Mouse (Mus musculus) left cerebral cortex, adult 11 months (tissue): ENCODE measurements around the gene Pla2g4c.
A peak's percentile ranks its signal among the peaks of the same experiment; 100 is the strongest.
"Not testable (repeated sequence)": the region's sequence is repeated elsewhere in the genome, so short reads cannot be mapped to it uniquely, and the experiment has no call there.

Source experiments
- DNase-seq: peaks from one replicate; pipeline ENCODE4 v3.0.0; 2022; ENCODE audit warnings: low spot score

The Pla2g4c gene

DNA sequence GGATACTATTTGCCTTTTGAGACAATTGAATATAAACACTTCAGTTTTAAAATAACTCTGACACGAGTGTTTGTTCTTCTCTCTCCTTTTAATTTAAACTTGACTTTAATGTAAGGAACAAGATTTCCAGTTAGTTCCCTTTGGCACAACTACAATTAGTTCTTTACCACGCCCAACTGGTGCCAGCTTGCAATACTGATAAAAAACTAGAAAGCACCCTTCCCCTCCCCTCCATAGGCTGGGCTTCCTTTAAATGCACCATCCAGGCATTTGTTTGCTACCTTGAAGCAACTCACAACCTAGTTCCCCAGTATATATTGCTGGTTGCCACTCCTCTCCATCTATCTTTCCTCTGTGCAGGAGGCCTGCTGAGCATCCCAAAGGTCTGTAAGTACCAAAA, at the start of gene Pla2g4c:
TSS of gene Pla2g4c (plus strand) at position 340 of the 400 bp plus-strand sequence.
- no peak for DNase-seq

DNA sequence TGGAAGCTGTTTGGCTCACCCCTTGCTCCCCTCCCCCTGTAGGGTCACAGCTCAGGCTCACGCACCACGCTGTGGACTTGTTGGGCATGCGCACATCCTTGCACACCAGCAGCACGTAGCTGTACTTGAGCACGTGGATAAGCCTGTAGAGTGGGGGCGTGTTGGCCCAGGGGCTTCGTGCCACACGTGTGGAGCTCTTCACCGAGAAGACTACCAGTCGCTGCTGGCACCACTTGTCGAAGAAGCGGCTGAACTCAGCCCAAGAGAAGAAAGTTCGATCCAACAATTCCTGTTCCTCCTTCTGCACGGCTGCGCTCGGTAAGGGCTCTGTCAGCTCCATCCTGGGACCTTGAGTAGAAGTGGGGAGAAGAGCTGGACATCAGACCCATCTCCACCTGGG, 47.4 kb upstream of the Pla2g4c start, which contains the start of gene Lig1:
TSS of gene Lig1 (plus strand) at position 203 of the 400 bp plus-strand sequence.
- no peak for DNase-seq

DNA sequence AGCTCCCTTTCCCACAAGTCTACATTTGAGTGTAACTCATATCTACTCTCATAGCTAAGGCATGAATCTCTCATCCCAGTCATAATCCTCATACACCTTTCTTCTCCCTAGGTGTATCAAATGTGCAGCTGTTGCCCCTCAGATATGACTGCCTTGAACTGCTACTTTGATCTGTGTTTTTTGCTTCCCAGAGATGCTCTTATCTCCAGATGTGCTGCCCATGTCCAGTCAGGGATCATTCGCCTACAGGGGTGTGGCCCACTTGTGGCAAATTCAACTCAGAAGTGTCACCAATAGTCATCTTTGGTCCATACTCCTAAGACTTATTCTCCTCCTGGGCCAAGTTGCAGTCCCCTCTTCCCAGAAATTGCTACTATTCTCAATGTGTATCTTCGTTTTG, 46.6 kb upstream of the Pla2g4c start:
- DNase-seq, result no peak

- DNase-seq, result peak; percentile 87
Observed at GRCm38 (mm10) chr7:13278308-13278891, 46.1 kb upstream of the Pla2g4c start, which contains the start of gene Zswim9. Zswim9 (minus strand) TSS chr7:13278721.

GRCm38 (mm10) chr7:13278957-13279356, 45.5 kb upstream of the Pla2g4c start:
- not testable (repeated sequence) for DNase-seq

DNA sequence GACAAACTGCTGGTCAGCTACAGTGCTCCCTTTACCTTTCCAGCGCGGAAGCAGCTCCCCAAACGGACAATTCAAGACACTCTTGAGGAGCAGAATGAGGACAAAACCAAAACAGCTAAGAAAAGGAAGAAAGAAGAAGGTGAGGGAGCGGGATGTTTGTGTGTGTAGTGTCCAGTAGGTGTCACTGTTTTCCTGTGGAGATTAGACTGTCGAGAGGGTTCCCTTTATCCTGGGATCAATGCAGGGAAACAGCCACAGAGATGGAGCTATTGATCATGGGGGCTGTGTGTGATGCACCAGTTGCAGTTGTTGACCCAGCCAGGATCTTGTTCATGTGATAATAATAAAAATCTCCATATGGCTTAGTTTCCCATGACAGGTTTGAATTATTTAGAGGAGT, 35.8 kb upstream of the Pla2g4c start:
- no peak for DNase-seq

GRCm38 (mm10) chr7:13290041-13290675, 34.3 kb upstream of the Pla2g4c start:
- no peak for DNase-seq

GRCm38 (mm10) chr7:13291370-13291769, 33.1 kb upstream of the Pla2g4c start:
- DNase-seq, result no peak

GRCm38 (mm10) chr7:13293878-13294855, 30.3 kb upstream of the Pla2g4c start:
- no peak for DNase-seq

GRCm38 (mm10) chr7:13295256-13295655, 29.2 kb upstream of the Pla2g4c start:
- no peak for DNase-seq

GRCm38 (mm10) chr7:13297636-13298035, 26.8 kb upstream of the Pla2g4c start:
- DNase-seq, result no peak

DNA sequence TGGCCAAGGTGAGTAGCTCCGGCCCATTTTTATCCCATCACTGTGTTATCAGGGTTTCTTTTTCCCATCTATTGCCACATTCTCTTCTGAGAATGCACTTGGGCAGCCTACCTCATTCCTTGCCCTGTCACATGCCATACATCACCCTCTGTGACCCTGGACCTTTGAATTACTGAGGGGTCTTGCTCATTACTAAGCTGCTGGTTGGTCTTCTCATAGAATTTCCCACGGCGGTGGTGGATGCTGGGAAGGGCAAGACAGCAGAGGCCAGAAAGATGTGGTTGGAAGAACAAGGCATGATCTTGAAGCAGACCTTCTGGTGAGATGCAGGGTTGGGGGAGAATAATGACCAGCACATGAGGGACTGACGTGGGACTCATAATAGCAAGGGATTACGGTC, 25.6 kb upstream of the Pla2g4c start:
- no peak for DNase-seq

DNA sequence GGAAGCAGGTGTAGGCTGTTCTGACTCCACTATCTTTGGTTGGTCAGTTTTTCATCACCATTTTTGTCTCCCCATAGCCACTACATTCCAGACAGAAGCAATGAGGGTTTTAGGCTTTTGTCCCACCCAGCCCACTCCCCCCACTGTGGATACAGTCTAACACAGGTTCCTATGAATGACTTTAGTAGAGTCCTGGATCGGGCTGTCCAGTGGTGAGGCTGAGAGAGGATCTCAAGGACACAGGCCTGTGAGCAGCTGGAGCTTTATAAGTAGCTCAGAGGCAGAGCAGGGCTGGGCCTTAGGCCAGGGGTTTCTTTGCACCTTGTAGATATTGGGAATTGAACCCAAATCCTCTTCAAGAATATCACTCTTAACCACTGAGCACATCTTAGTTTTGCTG, 22.8 kb upstream of the Pla2g4c start:
- no peak for DNase-seq

- DNase-seq, result no peak
Observed at GRCm38 (mm10) chr7:13302780-13303179, 21.7 kb upstream of the Pla2g4c start.

DNA sequence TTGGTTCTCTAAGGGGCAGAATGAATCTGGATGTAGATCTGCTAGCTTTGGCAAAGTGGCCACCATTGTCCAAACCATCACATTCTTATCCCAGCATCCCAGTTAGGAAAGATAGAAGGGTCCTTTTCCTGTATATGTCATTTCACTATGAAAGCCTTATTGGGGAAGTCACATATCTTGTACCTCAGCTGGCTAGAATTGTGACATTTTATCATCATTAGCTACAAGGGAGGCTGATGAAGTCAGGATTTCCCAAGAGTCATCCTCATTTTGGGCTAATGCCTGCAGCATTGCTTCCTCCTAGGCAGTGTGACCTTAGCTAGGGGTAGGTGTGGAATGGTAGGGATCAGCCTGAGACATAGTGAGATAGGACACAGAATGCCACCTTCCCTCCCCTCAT, 21.1 kb upstream of the Pla2g4c start:
- DNase-seq, result no peak

GRCm38 (mm10) chr7:13309407-13309806, 15.0 kb upstream of the Pla2g4c start:
- DNase-seq, result no peak

DNA sequence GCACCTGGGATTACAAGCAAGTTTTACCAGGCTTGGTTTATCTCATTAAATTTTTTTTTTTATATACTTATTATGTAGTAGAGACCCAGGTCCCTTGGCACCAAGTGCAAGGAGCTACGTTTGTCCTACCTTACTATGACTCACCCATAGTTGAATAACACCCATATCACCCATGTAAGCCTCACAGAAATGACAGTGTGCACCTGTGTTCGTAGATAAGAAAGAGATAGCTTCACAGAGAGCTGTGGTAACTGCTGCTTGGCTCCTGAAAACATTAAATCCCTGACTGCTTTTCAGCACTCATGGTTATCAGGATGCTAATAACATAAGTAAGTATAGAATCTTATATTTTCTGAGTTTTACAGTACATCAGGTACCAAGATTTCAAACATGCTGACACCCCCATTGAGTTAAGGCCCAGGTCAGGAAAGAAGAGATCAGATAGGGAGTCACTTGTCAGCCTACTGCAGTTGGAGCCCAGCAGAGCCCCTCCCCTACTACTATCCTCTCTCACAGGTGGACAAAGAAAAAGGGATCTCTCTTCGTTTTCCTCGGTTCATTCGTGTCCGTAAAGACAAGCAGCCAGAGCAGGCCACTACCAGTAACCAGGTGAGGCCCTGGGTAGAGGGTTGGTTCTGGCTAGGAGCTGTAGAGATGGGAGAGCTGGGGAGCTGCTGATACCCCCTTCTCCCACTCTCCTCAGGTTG, 13.8 kb upstream of the Pla2g4c start:
- DNase-seq, result no peak

GRCm38 (mm10) chr7:13311401-13311800, 13.1 kb upstream of the Pla2g4c start:
- peak; percentile 3 for DNase-seq

DNA sequence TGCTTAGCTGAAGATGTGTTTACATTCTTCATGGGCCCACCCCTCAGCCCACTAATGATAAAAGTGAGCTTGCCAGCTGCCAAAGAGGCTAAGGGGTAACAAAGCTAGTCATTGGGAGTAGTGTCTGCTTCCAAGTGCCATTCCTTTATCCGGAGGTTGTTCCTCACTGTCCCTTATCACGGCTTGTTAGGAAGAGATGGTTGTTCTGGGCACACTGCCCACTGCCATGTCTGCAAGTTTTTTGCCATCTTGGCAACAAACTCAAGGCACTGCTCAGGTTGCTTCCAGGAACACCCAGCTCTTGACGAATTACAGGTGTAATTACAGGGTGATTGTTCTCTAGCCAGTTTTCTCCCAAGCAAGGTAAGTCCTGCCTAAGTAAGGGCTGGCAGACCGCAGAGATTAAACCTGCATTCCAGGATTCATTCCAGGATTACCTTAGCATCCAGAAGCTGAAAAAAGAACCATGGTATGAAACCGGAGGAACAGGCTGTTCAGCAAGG, 10.3 kb upstream of the Pla2g4c start:
- DNase-seq, result no peak

DNA sequence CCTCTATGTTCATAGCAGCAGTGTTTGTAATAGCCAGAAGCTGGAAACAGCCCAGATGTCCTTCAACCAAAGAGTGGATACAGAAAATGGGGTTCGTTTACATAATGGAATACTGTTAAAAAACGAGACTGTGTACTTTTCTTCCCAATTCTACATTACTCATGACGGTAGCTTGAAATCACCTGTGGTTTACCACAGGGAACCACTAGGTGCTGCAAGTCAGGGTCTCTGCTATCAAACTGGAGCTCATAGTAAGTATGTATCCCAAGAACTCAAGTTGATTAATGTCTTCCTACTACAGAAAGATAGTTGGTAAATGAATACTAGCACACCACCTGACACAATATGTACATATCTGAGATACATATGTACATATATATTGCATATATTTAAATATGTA, 3.0 kb upstream of the Pla2g4c start:
- no peak for DNase-seq

GRCm38 (mm10) chr7:13330575-13330974, 6.1 kb downstream of the Pla2g4c start:
- no peak for DNase-seq

GRCm38 (mm10) chr7:13355943-13356342, 31.5 kb downstream of the Pla2g4c start:
- peak; percentile 44 for DNase-seq
